Mouse (Mus musculus) cortical plate, adult 2 months (tissue): Measurements from ENCODE around the gene Ndrg4.

ENCODE experiments used
- CTCF ChIP-seq: fragments of 200-500 bp; IDR thresholded peaks from 2 replicates; pipeline ENCODE4 v1.5.1; 2011; ENCODE audit warnings: mild to moderate bottlenecking, control low read depth, low read length; ENCODE audit not compliant: insufficient read depth; ENCODE audit errors: extremely low read depth
- POLR2A ChIP-seq: fragments of 200-500 bp; IDR thresholded peaks from 2 replicates; pipeline ENCODE4 v1.6.1; 2011; ENCODE audit warnings: mild to moderate bottlenecking, low read length, control low read depth; ENCODE audit not compliant: insufficient read depth; ENCODE audit errors: extremely low read depth

DNA sequence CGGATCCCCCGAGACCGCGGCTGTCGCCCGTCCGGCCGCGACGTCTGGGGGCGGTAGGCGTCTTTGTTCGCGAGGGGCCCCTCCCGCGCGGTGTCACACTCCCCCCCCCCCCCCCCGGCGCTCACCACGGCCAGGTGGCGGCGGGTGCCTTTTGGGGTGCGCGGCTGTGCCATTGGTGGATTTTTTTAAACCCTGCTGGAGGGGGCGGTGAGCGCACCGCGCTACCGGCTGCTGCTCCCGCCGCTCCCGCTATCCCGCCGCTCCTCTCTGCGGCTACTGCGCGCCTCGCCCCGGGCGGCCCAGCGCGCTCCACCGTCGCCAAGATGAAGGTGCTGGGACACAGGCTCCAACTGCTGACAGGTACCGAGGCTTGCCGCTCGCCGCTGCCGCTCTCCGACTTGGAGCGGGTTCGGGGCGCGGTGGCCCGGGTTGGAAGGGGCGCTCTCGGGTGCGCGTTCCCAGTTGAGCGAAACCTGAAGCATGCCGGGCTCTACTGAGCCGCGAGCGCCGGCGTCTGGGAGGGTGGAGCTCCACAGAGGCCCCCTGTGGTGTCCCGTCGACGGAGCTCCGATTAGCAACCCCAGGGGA lies 1.3 kb downstream of the Ndrg4 start:
- TF ChIP-seq POLR2A, result no peak
- TF ChIP-seq CTCF, result no peak
